Mouse (Mus musculus) CH12.LX (cell line): ENCODE data around the gene Hmox2. TPM values are rescaled to one million over a fixed set of nuclear protein-coding genes. Genes with fewer than 3 reads are reported as not detected.

ENCODE experiments used
- DNase-seq: peaks from one replicate; pipeline ENCODE4 v3.0.0-alpha.2; 2013; ENCODE audit errors: extremely low read depth
- H3K27ac ChIP-seq: 2 replicates; pipeline ENCODE4 v1.5.1; 2012; ENCODE audit warnings: low read depth, mild to moderate bottlenecking, control low read depth, moderate library complexity; ENCODE audit not compliant: insufficient read depth
- H3K27me3 ChIP-seq: replicated peaks from 2 replicates; pipeline ENCODE3; 2012; ENCODE audit warnings: inconsistent platforms
- H3K36me3 ChIP-seq, 2 experiments: replicated peaks in 1 of 2; 2 replicates each; pipeline versions ENCODE3 to v1.6.1; 2012; ENCODE audit warnings: inconsistent platforms in 1 of 2, low read length in 1 of 2, mild to moderate bottlenecking in 1 of 2, mixed read lengths in 1 of 2, moderate library complexity in 1 of 2; ENCODE audit not compliant: control insufficient read depth in 1 of 2, insufficient read depth in 1 of 2
- H3K4me1 ChIP-seq, 2 experiments: 2 replicates each; pipeline ENCODE4 v1.6.1; 2012; ENCODE audit warnings: inconsistent platforms in 1 of 2, moderate library complexity in 1 of 2; ENCODE audit not compliant: insufficient read depth in 2 of 2, control insufficient read depth in 1 of 2
- H3K4me2 ChIP-seq: 2 replicates; pipeline ENCODE4 v1.6.1; 2012; ENCODE audit warnings: low read depth, mild to moderate bottlenecking, control low read depth; ENCODE audit not compliant: poor library complexity, insufficient read depth, severe bottlenecking
- H3K4me3 ChIP-seq, 3 experiments: fragments of 150-350 bp in 1 of 3; sonication (generic) in 1 of 3; replicated peaks in 1 of 3; 2 replicates each; pipeline versions ENCODE3 to v1.5.1; 2011 to 2012; ENCODE audit warnings: low read depth in 2 of 3, low read length in 2 of 3, mild to moderate bottlenecking in 2 of 3, moderate library complexity in 2 of 3, control low read depth in 1 of 3, improper control_type of control experiment in 1 of 3, inconsistent platforms in 1 of 3, mixed read lengths in 1 of 3; ENCODE audit not compliant: poor library complexity in 1 of 3
- H3K79me2 ChIP-seq: replicated peaks from 2 replicates; pipeline ENCODE4 v1.6.1; 2012; ENCODE audit warnings: mild to moderate bottlenecking, moderate library complexity; ENCODE audit not compliant: control insufficient read depth, poor library complexity, insufficient read depth, severe bottlenecking; ENCODE audit errors: extremely low read depth
- H3K9ac ChIP-seq: 2 replicates; pipeline ENCODE4 v1.6.1; 2012; ENCODE audit warnings: low read depth, mild to moderate bottlenecking, control low read depth, moderate library complexity; ENCODE audit not compliant: insufficient read depth
- H3K9me3 ChIP-seq: replicated peaks from 2 replicates; pipeline ENCODE3; 2012; ENCODE audit warnings: low read length, inconsistent platforms, mixed read lengths
- BHLHE40 ChIP-seq: IDR thresholded peaks from 2 replicates; pipeline ENCODE4 v1.6.1; 2011; ENCODE audit warnings: mild to moderate bottlenecking, low read depth, low read length, improper control_type of control experiment
- CHD1 ChIP-seq: IDR thresholded peaks from 2 replicates; pipeline ENCODE4 v1.6.1; 2012; ENCODE audit warnings: low read depth, low read length, improper control_type of control experiment, inconsistent platforms
- CHD2 ChIP-seq: IDR thresholded peaks from 2 replicates; pipeline ENCODE4 v1.6.1; 2011; ENCODE audit warnings: low read length, improper control_type of control experiment
- CTCF ChIP-seq, 2 experiments: IDR thresholded peaks in 1 of 2; conservative IDR thresholded peaks in 1 of 2; 2 replicates each; pipeline ENCODE4 v1.5.1; 2011 to 2012; ENCODE audit warnings: low read depth in 2 of 2, low read length in 2 of 2, improper control_type of control experiment in 1 of 2, inconsistent platforms in 1 of 2, mild to moderate bottlenecking in 1 of 2, moderate library complexity in 1 of 2
- E2F4 ChIP-seq: IDR thresholded peaks from 2 replicates; pipeline ENCODE4 v1.6.1; 2011; ENCODE audit warnings: low read depth, low read length, improper control_type of control experiment; ENCODE audit not compliant: insufficient replicate concordance
- ELF1 ChIP-seq: IDR thresholded peaks from 2 replicates; pipeline ENCODE4 v1.6.1; 2014; ENCODE audit warnings: low read depth, mild to moderate bottlenecking, inconsistent platforms, low read length, improper control_type of control experiment
- EP300 ChIP-seq: IDR thresholded peaks from 2 replicates; pipeline ENCODE4 v1.6.1; 2011; ENCODE audit warnings: low read length, improper control_type of control experiment
- ETS1 ChIP-seq: conservative IDR thresholded peaks from 2 replicates; pipeline ENCODE4 v1.6.1; 2012; ENCODE audit warnings: low read depth, mild to moderate bottlenecking, inconsistent platforms, low read length, improper control_type of control experiment, moderate library complexity
- GABPA ChIP-seq: IDR thresholded peaks from 2 replicates; pipeline ENCODE4 v1.6.1; 2012; ENCODE audit warnings: low read depth, low read length, improper control_type of control experiment, inconsistent platforms; ENCODE audit not compliant: insufficient replicate concordance
- HCFC1 ChIP-seq: IDR thresholded peaks from 2 replicates; pipeline ENCODE4 v1.6.1; 2012; ENCODE audit warnings: low read depth, mild to moderate bottlenecking, inconsistent platforms, low read length, improper control_type of control experiment
- IRF4 ChIP-seq: IDR thresholded peaks from 2 replicates; pipeline ENCODE4 v1.6.1; 2014; ENCODE audit warnings: low read depth, mild to moderate bottlenecking, inconsistent platforms, low read length, improper control_type of control experiment
- JUN ChIP-seq: IDR thresholded peaks from 2 replicates; pipeline ENCODE4 v1.6.1; 2011; ENCODE audit warnings: low read depth, mild to moderate bottlenecking, low read length, improper control_type of control experiment, moderate library complexity; ENCODE audit not compliant: insufficient read depth
- JUND ChIP-seq: conservative IDR thresholded peaks from 2 replicates; pipeline ENCODE4 v1.6.1; 2011; ENCODE audit warnings: low read depth, low read length, improper control_type of control experiment
- KAT2A ChIP-seq: IDR thresholded peaks from 2 replicates; pipeline ENCODE4 v1.6.1; 2012; ENCODE audit warnings: low read length, improper control_type of control experiment, inconsistent platforms; ENCODE audit not compliant: insufficient replicate concordance
- MAFK ChIP-seq: IDR thresholded peaks from 2 replicates; pipeline ENCODE4 v1.6.1; 2011; ENCODE audit warnings: low read length, improper control_type of control experiment; ENCODE audit not compliant: insufficient replicate concordance
- MAX ChIP-seq: IDR thresholded peaks from 2 replicates; pipeline ENCODE4 v1.6.1; 2011; ENCODE audit warnings: low read length, improper control_type of control experiment
- MAZ ChIP-seq: IDR thresholded peaks from 2 replicates; pipeline ENCODE4 v1.6.1; 2012; ENCODE audit warnings: low read depth, mild to moderate bottlenecking, inconsistent platforms, low read length, improper control_type of control experiment, moderate library complexity
- MEF2A ChIP-seq: IDR thresholded peaks from 2 replicates; pipeline ENCODE4 v1.6.1; 2014; ENCODE audit warnings: low read depth, mild to moderate bottlenecking, inconsistent platforms, low read length, improper control_type of control experiment, borderline replicate concordance
- MXI1 ChIP-seq: IDR thresholded peaks from 2 replicates; pipeline ENCODE4 v1.6.1; 2011; ENCODE audit warnings: mild to moderate bottlenecking, low read depth, low read length, improper control_type of control experiment
- MYC ChIP-seq: IDR thresholded peaks from 2 replicates; pipeline ENCODE4 v1.6.1; 2011; ENCODE audit warnings: low read depth, mild to moderate bottlenecking, improper control_type of control experiment, low read length
- NRF1 ChIP-seq: IDR thresholded peaks from 2 replicates; pipeline ENCODE4 v1.6.1; 2014; ENCODE audit warnings: low read depth, mild to moderate bottlenecking, inconsistent platforms, low read length, improper control_type of control experiment, moderate library complexity
- PAX5 ChIP-seq: IDR thresholded peaks from 2 replicates; pipeline ENCODE4 v1.6.1; 2012; ENCODE audit warnings: low read length, inconsistent platforms, mixed read lengths
- POLR2A ChIP-seq: IDR thresholded peaks from 2 replicates; pipeline ENCODE4 v1.6.1; 2011; ENCODE audit warnings: low read depth, mild to moderate bottlenecking, improper control_type of control experiment, low read length
- RAD21 ChIP-seq: IDR thresholded peaks from 2 replicates; pipeline ENCODE4 v1.6.1; 2011; ENCODE audit warnings: low read depth, mild to moderate bottlenecking, low read length, improper control_type of control experiment, moderate library complexity
- SIN3A ChIP-seq: IDR thresholded peaks from 2 replicates; pipeline ENCODE4 v1.6.1; 2012; ENCODE audit warnings: low read length, improper control_type of control experiment, inconsistent platforms
- SMC3 ChIP-seq: IDR thresholded peaks from 2 replicates; pipeline ENCODE4 v1.6.1; 2011; ENCODE audit warnings: low read depth, low read length, improper control_type of control experiment
- TBP ChIP-seq: conservative IDR thresholded peaks from 2 replicates; pipeline ENCODE4 v1.6.1; 2011; ENCODE audit warnings: low read depth, low read length, improper control_type of control experiment
- TCF12 ChIP-seq: IDR thresholded peaks from 2 replicates; pipeline ENCODE4 v1.6.1; 2014; ENCODE audit warnings: low read depth, mild to moderate bottlenecking, inconsistent platforms, low read length, improper control_type of control experiment
- UBTF ChIP-seq: IDR thresholded peaks from 2 replicates; pipeline ENCODE4 v1.6.1; 2012; ENCODE audit warnings: low read depth, mild to moderate bottlenecking, inconsistent platforms, low read length, improper control_type of control experiment, moderate library complexity
- USF2 ChIP-seq: conservative IDR thresholded peaks from 2 replicates; pipeline ENCODE4 v1.6.1; 2011; ENCODE audit warnings: low read depth, low read length, improper control_type of control experiment
- ZC3H11A ChIP-seq: IDR thresholded peaks from 2 replicates; pipeline ENCODE4 v1.6.1; 2012; ENCODE audit warnings: low read depth, mild to moderate bottlenecking, inconsistent platforms, low read length, improper control_type of control experiment
- ZKSCAN1 ChIP-seq: IDR thresholded peaks from 2 replicates; pipeline ENCODE4 v1.6.1; 2012; ENCODE audit warnings: low read depth, inconsistent platforms, low read length, improper control_type of control experiment, borderline replicate concordance
- ZMIZ1 ChIP-seq: IDR thresholded peaks from 2 replicates; pipeline ENCODE4 v1.6.1; 2012; ENCODE audit warnings: low read depth, mild to moderate bottlenecking, inconsistent platforms, low read length, improper control_type of control experiment
- ZNF384 ChIP-seq: IDR thresholded peaks from 2 replicates; pipeline ENCODE4 v1.6.1; 2012; ENCODE audit warnings: low read depth, low read length, improper control_type of control experiment, inconsistent platforms
- dilution Hi-C: fragments of 300-500 bp; cut with MboI; formaldehyde crosslinking; loops from 2 replicates; pipeline ENCODE4 v1.14.3; 2020; ENCODE audit warnings: low sequenced_read_pairs; ENCODE audit not compliant: extremely low pct_unique_long_range_greater_than_20kb, extremely low pct_ligation_motif_present
- in situ Hi-C: fragments of 300-500 bp; cut with MboI; formaldehyde crosslinking; loops from 3 replicates; pipeline ENCODE4 v1.14.3; 2019; ENCODE audit warnings: low sequenced_read_pairs, low pct_ligation_motif_present, low pct_unique_long_range_greater_than_20kb, mixed read lengths
- polyA plus RNA-seq: library from polyadenylated mRNA; unstranded; fragments of >175 nt; gene quantifications from 2 replicates; pipeline ENCODE4 v1.2.1, GENCODE M21; 2012; ENCODE audit warnings: low read depth; ENCODE audit not compliant: insufficient read length
- total RNA-seq, 2 experiments: library from RNA; depleted of rRNA; stranded (reverse); fragments of 300-350 nt in 1 of 2; fragments of >200 nt in 1 of 2; gene quantifications; 2 replicates each; pipeline ENCODE4 v1.2.3; 2012 to 2014

Hmox2 gene
- total and polyA plus RNA-seq, 3 experiments, result 72.3 to 91.9 (median 74.0) TPM

GRCm38 (mm10) chr16:4722128-4722914 lies 3.8 kb upstream of the Hmox2 start (continued):
- TF ChIP-seq GABPA (no peak), USF2 (no peak; the same call in 1 of the 2 replicates), ELF1 (peak; percentile 62)

GRCm38 (mm10) chr16:4722915-4723209 lies 3.3 kb upstream of the Hmox2 start:
- peak overlapping the region; percentile 84; the same call in 1 of the 2 replicates for H3K27ac ChIP-seq
- H3K27me3 ChIP-seq, result no peaks in the 10 kb centered on the region
- peak overlapping the region; percentile 99; the same call in 1 of the 2 replicates for H3K4me2 ChIP-seq

GRCm38 (mm10) chr16:4725266-4725665 lies 895 bp upstream of the Hmox2 start:
- H3K36me3 ChIP-seq, result no peaks in the 10 kb centered on the region
- H3K9ac ChIP-seq, result no peak overlapping the region
- no peak overlapping the region for H3K4me3 ChIP-seq
- no peak overlapping the region for H3K4me2 ChIP-seq
- peaks cover 33% of the 10 kb centered on the region for H3K79me2 ChIP-seq
- no peaks in the 10 kb centered on the region for H3K27me3 ChIP-seq
- no peak for DNase-seq
- H3K27ac ChIP-seq, result no peak overlapping the region
- in situ Hi-C loops (no loop called here), dilution Hi-C loops (no loop called here)
- peaks cover 6 to 49% of the 10 kb centered on the region in 2 experiments for H3K4me1 ChIP-seq
- H3K9me3 ChIP-seq, result no peaks in the 10 kb centered on the region
- TF ChIP-seq KAT2A (no peak), CTCF (conservative IDR thresholded peaks at IDR 0.05 in 1 of 2, IDR thresholded peaks at IDR 0.05 in 1 of 2; ENCODE audit: low read depth in 2 of 2, low read length in 2 of 2) (no peak), POLR2A (no peak)

More at GRCm38 (mm10) chr16:4722915-4723209, 3.3 kb upstream of the Hmox2 start:
- Histone ChIP-seq H3K4me1 (peaks cover 6 to 29% of the 10 kb centered on the region in 2 experiments), H3K36me3 (no peaks in the 10 kb centered on the region), H3K4me3 (peak overlapping the region in 1 of 3 experiments; percentile 31)
- no peak for TF ChIP-seq RAD21
- TF ChIP-seq ZKSCAN1, result no peak
- no peak for TF ChIP-seq HCFC1
- no peak for TF ChIP-seq JUND
- no peak for TF ChIP-seq JUN
- no peak for TF ChIP-seq SMC3
- TF ChIP-seq MAX, result 0 out of 2 replicates have a peak, but pooled peaks have one; percentile 5
- TF ChIP-seq E2F4, result no peak
- no peak for TF ChIP-seq CHD1
- no peak for TF ChIP-seq GABPA
- peak; percentile 51; the same call in 1 of the 2 replicates for TF ChIP-seq ZMIZ1
- no peak for TF ChIP-seq ETS1
- TF ChIP-seq CHD2, result no peak
- TF ChIP-seq IRF4, result no peak
- TF ChIP-seq MEF2A, result 0 out of 2 replicates have a peak, but pooled peaks have one; percentile 5
- TF ChIP-seq MAFK, result no peak
- no peak for TF ChIP-seq ZNF384
- no peak for TF ChIP-seq BHLHE40
- TF ChIP-seq MAZ, result no peak
- no peak for TF ChIP-seq CTCF (conservative IDR thresholded peaks at IDR 0.05 in 1 of 2, IDR thresholded peaks at IDR 0.05 in 1 of 2; ENCODE audit: low read depth in 2 of 2, low read length in 2 of 2)
- TF ChIP-seq TBP, result no peak
- TF ChIP-seq KAT2A, result no peak
- no peak for TF ChIP-seq ELF1
- no peak for TF ChIP-seq TCF12
- TF ChIP-seq NRF1, result no peak; the same call in 1 of the 2 replicates
- no peak for TF ChIP-seq UBTF
- TF ChIP-seq PAX5, result no peak
- no peak for TF ChIP-seq USF2
- TF ChIP-seq ZC3H11A, result no peak
- TF ChIP-seq MYC, result no peak
- peak; percentile 2; the same call in 1 of the 2 replicates for TF ChIP-seq EP300
- no peak for TF ChIP-seq SIN3A
- no peak for TF ChIP-seq MXI1
- TF ChIP-seq, all 38 proteins: peak for 4
- H3K9ac ChIP-seq, result peak overlapping the region; percentile 83; the same call in 1 of the 2 replicates
- in situ Hi-C loops (no loop called here), dilution Hi-C loops (no loop called here)
- peaks cover 12% of the 10 kb centered on the region for H3K79me2 ChIP-seq
- H3K9me3 ChIP-seq, result peaks cover 7% of the 10 kb centered on the region
- peak; percentile 28 for DNase-seq
